Mouse (Mus musculus) CH12.LX (cell line): ENCODE measurements at regions not wholly inside any gene's neighbourhood (a gene's known extent, or its start where the extent isn't known, plus 50 kb on each side); places are given as distances from the start of the nearest gene placed in this dataset.
"Not testable (repeated sequence)": the region's sequence is repeated elsewhere in the genome, so short reads cannot be mapped to it uniquely, and the experiment has no call there.

Experiments used
- DNase-seq: peaks from one replicate; pipeline ENCODE4 v3.0.0-alpha.2; 2013; ENCODE audit errors: extremely low read depth
- H3K27ac ChIP-seq: 2 replicates; pipeline ENCODE4 v1.5.1; 2012; ENCODE audit warnings: low read depth, mild to moderate bottlenecking, control low read depth, moderate library complexity; ENCODE audit not compliant: insufficient read depth
- H3K27me3 ChIP-seq: replicated peaks from 2 replicates; pipeline ENCODE3; 2012; ENCODE audit warnings: inconsistent platforms
- H3K36me3 ChIP-seq, 2 experiments: replicated peaks in 1 of 2; 2 replicates each; pipeline versions ENCODE3 to v1.6.1; 2012; ENCODE audit warnings: inconsistent platforms in 1 of 2, low read length in 1 of 2, mild to moderate bottlenecking in 1 of 2, mixed read lengths in 1 of 2, moderate library complexity in 1 of 2; ENCODE audit not compliant: control insufficient read depth in 1 of 2, insufficient read depth in 1 of 2
- H3K4me1 ChIP-seq, 2 experiments: 2 replicates each; pipeline ENCODE4 v1.6.1; 2012; ENCODE audit warnings: inconsistent platforms in 1 of 2, moderate library complexity in 1 of 2; ENCODE audit not compliant: insufficient read depth in 2 of 2, control insufficient read depth in 1 of 2
- H3K4me2 ChIP-seq: 2 replicates; pipeline ENCODE4 v1.6.1; 2012; ENCODE audit warnings: low read depth, mild to moderate bottlenecking, control low read depth; ENCODE audit not compliant: poor library complexity, insufficient read depth, severe bottlenecking
- H3K4me3 ChIP-seq, 3 experiments: fragments of 150-350 bp in 1 of 3; sonication (generic) in 1 of 3; replicated peaks in 1 of 3; 2 replicates each; pipeline versions ENCODE3 to v1.5.1; 2011 to 2012; ENCODE audit warnings: low read depth in 2 of 3, low read length in 2 of 3, mild to moderate bottlenecking in 2 of 3, moderate library complexity in 2 of 3, control low read depth in 1 of 3, improper control_type of control experiment in 1 of 3, inconsistent platforms in 1 of 3, mixed read lengths in 1 of 3; ENCODE audit not compliant: poor library complexity in 1 of 3
- H3K79me2 ChIP-seq: replicated peaks from 2 replicates; pipeline ENCODE4 v1.6.1; 2012; ENCODE audit warnings: mild to moderate bottlenecking, moderate library complexity; ENCODE audit not compliant: control insufficient read depth, poor library complexity, insufficient read depth, severe bottlenecking; ENCODE audit errors: extremely low read depth
- H3K9ac ChIP-seq: 2 replicates; pipeline ENCODE4 v1.6.1; 2012; ENCODE audit warnings: low read depth, mild to moderate bottlenecking, control low read depth, moderate library complexity; ENCODE audit not compliant: insufficient read depth
- H3K9me3 ChIP-seq: replicated peaks from 2 replicates; pipeline ENCODE3; 2012; ENCODE audit warnings: low read length, inconsistent platforms, mixed read lengths
- CTCF ChIP-seq, 2 experiments: IDR thresholded peaks in 1 of 2; conservative IDR thresholded peaks in 1 of 2; 2 replicates each; pipeline ENCODE4 v1.5.1; 2011 to 2012; ENCODE audit warnings: low read depth in 2 of 2, low read length in 2 of 2, improper control_type of control experiment in 1 of 2, inconsistent platforms in 1 of 2, mild to moderate bottlenecking in 1 of 2, moderate library complexity in 1 of 2
- E2F4 ChIP-seq: IDR thresholded peaks from 2 replicates; pipeline ENCODE4 v1.6.1; 2011; ENCODE audit warnings: low read depth, low read length, improper control_type of control experiment; ENCODE audit not compliant: insufficient replicate concordance
- ETS1 ChIP-seq: conservative IDR thresholded peaks from 2 replicates; pipeline ENCODE4 v1.6.1; 2012; ENCODE audit warnings: low read depth, mild to moderate bottlenecking, inconsistent platforms, low read length, improper control_type of control experiment, moderate library complexity
- HCFC1 ChIP-seq: IDR thresholded peaks from 2 replicates; pipeline ENCODE4 v1.6.1; 2012; ENCODE audit warnings: low read depth, mild to moderate bottlenecking, inconsistent platforms, low read length, improper control_type of control experiment
- IRF4 ChIP-seq: IDR thresholded peaks from 2 replicates; pipeline ENCODE4 v1.6.1; 2014; ENCODE audit warnings: low read depth, mild to moderate bottlenecking, inconsistent platforms, low read length, improper control_type of control experiment
- JUN ChIP-seq: IDR thresholded peaks from 2 replicates; pipeline ENCODE4 v1.6.1; 2011; ENCODE audit warnings: low read depth, mild to moderate bottlenecking, low read length, improper control_type of control experiment, moderate library complexity; ENCODE audit not compliant: insufficient read depth
- MAFK ChIP-seq: IDR thresholded peaks from 2 replicates; pipeline ENCODE4 v1.6.1; 2011; ENCODE audit warnings: low read length, improper control_type of control experiment; ENCODE audit not compliant: insufficient replicate concordance
- MEF2A ChIP-seq: IDR thresholded peaks from 2 replicates; pipeline ENCODE4 v1.6.1; 2014; ENCODE audit warnings: low read depth, mild to moderate bottlenecking, inconsistent platforms, low read length, improper control_type of control experiment, borderline replicate concordance
- MYC ChIP-seq: IDR thresholded peaks from 2 replicates; pipeline ENCODE4 v1.6.1; 2011; ENCODE audit warnings: low read depth, mild to moderate bottlenecking, improper control_type of control experiment, low read length
- NELFE ChIP-seq: IDR thresholded peaks from 2 replicates; pipeline ENCODE4 v1.6.1; 2011; ENCODE audit warnings: low read depth, low read length, improper control_type of control experiment
- NRF1 ChIP-seq: IDR thresholded peaks from 2 replicates; pipeline ENCODE4 v1.6.1; 2014; ENCODE audit warnings: low read depth, mild to moderate bottlenecking, inconsistent platforms, low read length, improper control_type of control experiment, moderate library complexity
- PAX5 ChIP-seq: IDR thresholded peaks from 2 replicates; pipeline ENCODE4 v1.6.1; 2012; ENCODE audit warnings: low read length, inconsistent platforms, mixed read lengths
- POLR2A ChIP-seq: IDR thresholded peaks from 2 replicates; pipeline ENCODE4 v1.6.1; 2011; ENCODE audit warnings: low read depth, mild to moderate bottlenecking, improper control_type of control experiment, low read length
- RCOR1 ChIP-seq: conservative IDR thresholded peaks from 2 replicates; pipeline ENCODE4 v1.6.1; 2012; ENCODE audit warnings: low read depth, mild to moderate bottlenecking, inconsistent platforms, low read length, improper control_type of control experiment
- SMC3 ChIP-seq: IDR thresholded peaks from 2 replicates; pipeline ENCODE4 v1.6.1; 2011; ENCODE audit warnings: low read depth, low read length, improper control_type of control experiment
- TBP ChIP-seq: conservative IDR thresholded peaks from 2 replicates; pipeline ENCODE4 v1.6.1; 2011; ENCODE audit warnings: low read depth, low read length, improper control_type of control experiment
- UBTF ChIP-seq: IDR thresholded peaks from 2 replicates; pipeline ENCODE4 v1.6.1; 2012; ENCODE audit warnings: low read depth, mild to moderate bottlenecking, inconsistent platforms, low read length, improper control_type of control experiment, moderate library complexity
- ZC3H11A ChIP-seq: IDR thresholded peaks from 2 replicates; pipeline ENCODE4 v1.6.1; 2012; ENCODE audit warnings: low read depth, mild to moderate bottlenecking, inconsistent platforms, low read length, improper control_type of control experiment
- ZKSCAN1 ChIP-seq: IDR thresholded peaks from 2 replicates; pipeline ENCODE4 v1.6.1; 2012; ENCODE audit warnings: low read depth, inconsistent platforms, low read length, improper control_type of control experiment, borderline replicate concordance
- ZMIZ1 ChIP-seq: IDR thresholded peaks from 2 replicates; pipeline ENCODE4 v1.6.1; 2012; ENCODE audit warnings: low read depth, mild to moderate bottlenecking, inconsistent platforms, low read length, improper control_type of control experiment
- dilution Hi-C: fragments of 300-500 bp; cut with MboI; formaldehyde crosslinking; loops from 2 replicates; pipeline ENCODE4 v1.14.3; 2020; ENCODE audit warnings: low sequenced_read_pairs; ENCODE audit not compliant: extremely low pct_unique_long_range_greater_than_20kb, extremely low pct_ligation_motif_present
- in situ Hi-C: fragments of 300-500 bp; cut with MboI; formaldehyde crosslinking; loops from 3 replicates; pipeline ENCODE4 v1.14.3; 2019; ENCODE audit warnings: low sequenced_read_pairs, low pct_ligation_motif_present, low pct_unique_long_range_greater_than_20kb, mixed read lengths

DNA sequence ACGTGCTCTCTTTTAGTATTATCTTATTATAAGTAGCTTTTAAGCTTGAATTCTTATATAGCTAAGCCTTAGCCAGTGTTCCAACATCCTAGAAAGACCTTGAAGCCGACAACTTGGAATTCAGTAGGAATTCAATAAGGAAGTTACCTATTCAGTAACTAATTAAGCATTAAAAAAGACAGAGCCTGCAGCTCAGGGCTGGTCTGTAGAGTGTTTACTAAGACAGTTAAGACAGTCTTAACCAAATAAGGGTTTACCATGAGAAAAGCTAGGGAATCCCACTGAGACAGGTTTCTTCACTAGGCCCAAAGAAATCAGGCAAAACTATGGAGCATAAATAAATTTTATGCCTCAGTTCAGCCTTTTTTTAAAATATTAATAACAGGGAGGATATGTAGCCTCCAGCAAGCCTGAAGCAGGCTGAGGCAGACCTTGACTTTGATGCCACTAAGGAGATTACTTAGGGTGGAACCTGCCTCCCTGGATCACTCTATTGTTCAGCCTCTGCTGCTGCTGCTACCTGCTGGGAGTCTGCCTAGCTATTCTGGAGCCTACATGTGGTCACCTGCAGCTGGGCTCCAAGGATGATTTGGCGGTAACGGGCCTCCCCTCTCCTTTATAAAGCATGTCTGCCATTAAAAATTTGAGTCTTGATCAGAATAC is 186.5 kb upstream of the Phyhipl start:
- H3K9ac ChIP-seq = no peak overlapping the region
- H3K4me2 ChIP-seq = no peak overlapping the region
- no peaks in the 10 kb centered on the region for H3K27me3 ChIP-seq
- dilution Hi-C loops (no loop called here), in situ Hi-C loops (no loop called here)
- peaks cover 39% of the 10 kb centered on the region for H3K9me3 ChIP-seq
- no peak overlapping the region for H3K4me3 ChIP-seq
- no peak overlapping the region for H3K27ac ChIP-seq
- no peaks in the 10 kb centered on the region for H3K36me3 ChIP-seq
- H3K4me1 ChIP-seq = no peaks in the 10 kb centered on the region
- H3K79me2 ChIP-seq = no peaks in the 10 kb centered on the region
- no peak for DNase-seq
- TF ChIP-seq ZMIZ1 (no peak), NELFE (no peak), MYC (no peak), E2F4 (no peak), ZKSCAN1 (no peak), MAFK (no peak), MEF2A (no peak), SMC3 (no peak), RCOR1 (no peak), CTCF (conservative IDR thresholded peaks at IDR 0.05 in 1 of 2, IDR thresholded peaks at IDR 0.05 in 1 of 2; ENCODE audit: low read depth in 2 of 2, low read length in 2 of 2) (no peak), ZC3H11A (no peak), POLR2A (no peak), JUN (no peak), ETS1 (no peak), HCFC1 (no peak), TBP (no peak), NRF1 (no peak), IRF4 (no peak), UBTF (no peak), PAX5 (no peak)

DNA sequence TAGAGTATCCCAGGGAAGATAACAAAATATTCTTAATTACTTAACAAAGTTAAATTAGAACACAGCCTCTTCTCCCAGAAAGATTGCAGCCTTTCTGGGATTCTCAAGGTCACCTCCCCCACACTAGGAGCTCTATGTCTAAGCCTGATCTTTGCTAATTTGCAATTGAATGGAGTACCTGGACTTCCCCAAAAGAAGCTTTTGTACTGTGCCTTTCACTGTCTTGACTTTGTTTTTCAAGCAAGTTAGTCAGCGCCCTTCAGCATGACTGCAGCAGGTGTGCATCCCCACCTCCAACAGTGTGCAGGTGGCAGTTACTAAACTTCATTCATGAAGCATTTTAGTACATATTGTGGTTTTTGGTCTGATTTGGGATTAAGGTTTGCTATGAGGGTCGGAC is 185.4 kb upstream of the Phyhipl start:
- H3K79me2 ChIP-seq, H3K4me3 ChIP-seq, in situ Hi-C loops, H3K4me1 ChIP-seq, dilution Hi-C loops, DNase-seq, H3K36me3 ChIP-seq, H3K27ac ChIP-seq, H3K4me2 ChIP-seq, H3K9ac ChIP-seq, H3K27me3 ChIP-seq: not testable (repeated sequence)
- peaks cover 36% of the 10 kb centered on the region for H3K9me3 ChIP-seq
